1 mouse cellular context compared by ENCODE assay signal in the genomic region with DNA sequence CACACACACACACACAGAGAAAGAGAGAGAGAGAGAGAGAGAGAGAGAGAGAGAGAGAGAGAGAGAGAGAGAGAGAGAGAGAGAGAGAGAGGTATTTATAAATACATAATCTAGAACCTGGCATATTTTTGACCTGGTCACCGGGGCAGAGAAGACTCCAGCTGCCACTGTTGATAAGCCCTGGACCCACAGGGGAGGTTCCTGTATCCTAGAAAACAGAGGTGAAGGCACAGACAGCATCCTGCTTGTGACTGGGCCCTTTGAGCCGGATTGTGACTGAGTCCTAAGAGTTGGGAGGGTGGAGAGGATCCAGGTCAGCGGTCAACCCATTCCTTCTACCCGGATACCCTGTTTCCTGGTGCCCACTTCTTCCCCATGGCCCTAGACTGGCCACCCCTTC.
A peak's percentile ranks its signal among the peaks of the same experiment; 100 is the strongest.
TF ChIP-seq lines count a peak whose summit lies in the region.

No protein-coding gene starts in this region.

TF ChIP-seq in MEL, 35 proteins besides CTCF, POLR2A, EP300 and RAD21:
- TF ChIP-seq TAL1 (IDR thresholded peaks at IDR 0.05; ENCODE audit: low read length) (peak; percentile 19; the same call in 1 of the 2 replicates), MYB (IDR thresholded peaks at IDR 0.05; ENCODE audit: low read depth, low read length) (no peak), SMC3 (IDR thresholded peaks at IDR 0.05; ENCODE audit: low read depth, low read length) (no peak)
